Mouse (Mus musculus) MEL (cell line): ENCODE measurements around the gene Spib. TPM values are rescaled to one million over a fixed set of nuclear protein-coding genes. Genes with fewer than 3 reads are reported as not detected.

Source experiments
- DNase-seq: peaks from one replicate; pipeline ENCODE4 v3.0.0; 2011; ENCODE audit warnings: low read depth, low spot score
- H3K27ac ChIP-seq: 2 replicates; pipeline ENCODE4 v1.5.1; 2012; ENCODE audit warnings: low read depth, mild to moderate bottlenecking, control low read depth, low read length, moderate library complexity; ENCODE audit not compliant: control insufficient read depth
- H3K27me3 ChIP-seq, 2 experiments: fragments of 150-350 bp in 1 of 2; sonication (generic) in 1 of 2; 2 replicates each; pipeline ENCODE4 v1.6.1; 2012; ENCODE audit warnings: low read length in 2 of 2, mild to moderate bottlenecking in 2 of 2, improper control_type of control experiment in 1 of 2, moderate library complexity in 1 of 2; ENCODE audit not compliant: insufficient read depth in 2 of 2, control insufficient read depth in 1 of 2
- H3K36me3 ChIP-seq, 2 experiments: 2 replicates each; pipeline ENCODE4 v1.6.1; 2012 to 2014; ENCODE audit warnings: low read length in 2 of 2, improper control_type of control experiment in 1 of 2, inconsistent platforms in 1 of 2, mild to moderate bottlenecking in 1 of 2; ENCODE audit not compliant: insufficient read depth in 2 of 2, control insufficient read depth in 1 of 2
- H3K4me1 ChIP-seq, 2 experiments: fragments of 150-350 bp in 1 of 2; sonication (generic) in 1 of 2; 2 replicates each; pipeline ENCODE4 v1.6.1; 2012; ENCODE audit warnings: low read length in 2 of 2, improper control_type of control experiment in 1 of 2, mild to moderate bottlenecking in 1 of 2; ENCODE audit not compliant: insufficient read depth in 2 of 2, control insufficient read depth in 1 of 2
- H3K4me3 ChIP-seq, 2 experiments: fragments of 150-350 bp in 1 of 2; sonication (generic) in 1 of 2; 2 replicates each; pipeline ENCODE4 v1.5.1; 2012; ENCODE audit warnings: low read depth in 2 of 2, low read length in 2 of 2, mild to moderate bottlenecking in 2 of 2, moderate library complexity in 2 of 2, control low read depth in 1 of 2, improper control_type of control experiment in 1 of 2; ENCODE audit not compliant: control insufficient read depth in 1 of 2, insufficient read depth in 1 of 2
- H3K79me2 ChIP-seq: 2 replicates; pipeline ENCODE4 v1.6.1; 2012; ENCODE audit warnings: mild to moderate bottlenecking, low read length, moderate library complexity; ENCODE audit not compliant: control insufficient read depth, poor library complexity, insufficient read depth
- H3K9ac ChIP-seq: 2 replicates; pipeline ENCODE4 v1.6.1; 2012; ENCODE audit warnings: low read depth, mild to moderate bottlenecking, control low read depth, low read length, moderate library complexity; ENCODE audit not compliant: control insufficient read depth, poor library complexity, severe bottlenecking
- H3K9me3 ChIP-seq: fragments of 150-350 bp; sonication (generic); replicated peaks from 2 replicates; pipeline ENCODE4 v1.6.1; 2012; ENCODE audit warnings: mild to moderate bottlenecking, low read length, improper control_type of control experiment, moderate library complexity; ENCODE audit not compliant: insufficient read depth
- BHLHE40 ChIP-seq: IDR thresholded peaks from 2 replicates; pipeline ENCODE4 v1.6.1; 2012; ENCODE audit warnings: low read depth, mild to moderate bottlenecking, inconsistent platforms, low read length, improper control_type of control experiment, borderline replicate concordance
- E2F4 ChIP-seq: IDR thresholded peaks from 2 replicates; pipeline ENCODE4 v1.6.1; 2011; ENCODE audit warnings: low read depth, low read length, improper control_type of control experiment, borderline replicate concordance
- ELF1 ChIP-seq: IDR thresholded peaks from 2 replicates; pipeline ENCODE4 v1.6.1; 2014; ENCODE audit warnings: low read depth, mild to moderate bottlenecking, inconsistent platforms, low read length, improper control_type of control experiment, moderate library complexity
- EP300 ChIP-seq, 2 experiments: IDR thresholded peaks; 2 replicates each; pipeline ENCODE4 v1.6.1; 2011; ENCODE audit warnings: improper control_type of control experiment in 2 of 2, low read length in 2 of 2, low read depth in 1 of 2, mild to moderate bottlenecking in 1 of 2
- GATA1 ChIP-seq: IDR thresholded peaks from 2 replicates; pipeline ENCODE4 v1.6.1; 2011; ENCODE audit warnings: low read depth, low read length, improper control_type of control experiment
- HCFC1 ChIP-seq: IDR thresholded peaks from 2 replicates; pipeline ENCODE4 v1.6.1; 2012; ENCODE audit warnings: low read depth, mild to moderate bottlenecking, inconsistent platforms, low read length, improper control_type of control experiment, moderate library complexity
- JUND ChIP-seq: IDR thresholded peaks from 2 replicates; pipeline ENCODE4 v1.6.1; 2011; ENCODE audit warnings: low read depth, mild to moderate bottlenecking, improper control_type of control experiment, low read length
- MAFK ChIP-seq: IDR thresholded peaks from 2 replicates; pipeline ENCODE4 v1.6.1; 2011; ENCODE audit warnings: low read depth, mild to moderate bottlenecking, low read length, improper control_type of control experiment, borderline replicate concordance
- MAZ ChIP-seq: IDR thresholded peaks from 2 replicates; pipeline ENCODE4 v1.6.1; 2012; ENCODE audit warnings: low read depth, mild to moderate bottlenecking, inconsistent platforms, low read length, improper control_type of control experiment
- MEF2A ChIP-seq: IDR thresholded peaks from 2 replicates; pipeline ENCODE4 v1.6.1; 2014; ENCODE audit warnings: low read depth, mild to moderate bottlenecking, inconsistent platforms, low read length, improper control_type of control experiment; ENCODE audit not compliant: poor library complexity, insufficient replicate concordance, severe bottlenecking; ENCODE audit errors: extremely low read depth
- MXI1 ChIP-seq: IDR thresholded peaks from 2 replicates; pipeline ENCODE4 v1.6.1; 2011; ENCODE audit warnings: mild to moderate bottlenecking, low read depth, low read length, improper control_type of control experiment
- POLR2AphosphoS2 ChIP-seq: IDR thresholded peaks from 2 replicates; pipeline ENCODE4 v1.6.1; 2011; ENCODE audit warnings: low read length, improper control_type of control experiment
- POLR2AphosphoS5 ChIP-seq: IDR thresholded peaks from 2 replicates; pipeline ENCODE4 v1.6.1; 2012; ENCODE audit warnings: low read depth, borderline replicate concordance, mild to moderate bottlenecking, inconsistent platforms, low read length, moderate library complexity, mixed read lengths
- RAD21 ChIP-seq: IDR thresholded peaks from 2 replicates; pipeline ENCODE4 v1.6.1; 2011; ENCODE audit warnings: mild to moderate bottlenecking, low read depth, low read length, improper control_type of control experiment
- SIN3A ChIP-seq: IDR thresholded peaks from 2 replicates; pipeline ENCODE4 v1.6.1; 2012; ENCODE audit warnings: low read length, improper control_type of control experiment, inconsistent platforms
- TBP ChIP-seq: IDR thresholded peaks from 2 replicates; pipeline ENCODE4 v1.8.0; 2011; ENCODE audit warnings: low read depth, low read length, improper control_type of control experiment
- TCF12 ChIP-seq: IDR thresholded peaks from 2 replicates; pipeline ENCODE4 v1.6.1; 2014; ENCODE audit warnings: low read depth, mild to moderate bottlenecking, inconsistent platforms, low read length, improper control_type of control experiment, moderate library complexity
- UBTF ChIP-seq: IDR thresholded peaks from 2 replicates; pipeline ENCODE4 v1.6.1; 2012; ENCODE audit warnings: low read depth, mild to moderate bottlenecking, inconsistent platforms, low read length, improper control_type of control experiment, moderate library complexity, borderline replicate concordance; ENCODE audit not compliant: insufficient read depth
- USF2 ChIP-seq, 2 experiments: IDR thresholded peaks; 2 replicates each; pipeline ENCODE4 v1.6.1; 2011 to 2012; ENCODE audit warnings: improper control_type of control experiment in 2 of 2, low read length in 2 of 2, borderline replicate concordance in 1 of 2, inconsistent platforms in 1 of 2, low read depth in 1 of 2, mild to moderate bottlenecking in 1 of 2; ENCODE audit not compliant: insufficient read depth in 1 of 2
- ZC3H11A ChIP-seq: IDR thresholded peaks from 2 replicates; pipeline ENCODE4 v1.6.1; 2012; ENCODE audit warnings: low read depth, mild to moderate bottlenecking, inconsistent platforms, low read length, improper control_type of control experiment
- ZNF384 ChIP-seq: IDR thresholded peaks from 2 replicates; pipeline ENCODE4 v1.6.1; 2012; ENCODE audit warnings: low read depth, mild to moderate bottlenecking, inconsistent platforms, low read length, improper control_type of control experiment
- polyA plus RNA-seq, 2 experiments: library from polyadenylated mRNA; stranded (reverse) in 1 of 2; unstranded in 1 of 2; fragments of >175 nt in 1 of 2; fragments of >200 nt in 1 of 2; gene quantifications; 2 replicates each; pipeline versions ENCODE4 v1.2.1 to v1.2.4; 2012; ENCODE audit warnings: low replicate concordance in 2 of 2, low read depth in 1 of 2; ENCODE audit not compliant: insufficient read length in 2 of 2, insufficient read depth in 1 of 2, missing spikeins in 1 of 2
- total RNA-seq: library from RNA; depleted of rRNA; stranded (reverse); fragments of 300-350 nt; gene quantifications from 2 replicates; pipeline ENCODE4 v1.2.3, GENCODE M21; 2012

The Spib gene
- total and polyA plus RNA-seq, 3 experiments: 0.04 to 0.13 TPM; not detected in 1

GRCm38 (mm10) chr7:44495992-44496770, 35.7 kb downstream of the Spib start, which contains the start of the genes Emc10 and Fam71e1 (continued):
- TF ChIP-seq ZC3H11A: no peak
- TF ChIP-seq UBTF: no peak
- no peak for TF ChIP-seq E2F4
- no peak for TF ChIP-seq RAD21

- Histone ChIP-seq H3K9ac (peak overlapping the region; percentile 95), H3K36me3 (peaks cover 0 to 4% of the 10 kb centered on the region in 2 experiments; a peak in 3 of 4 replicates), H3K9me3 (no peaks in the 10 kb centered on the region), H3K27ac (no peak overlapping the region), H3K27me3 (no peaks in the 10 kb centered on the region), H3K4me1 (peaks cover 0 to 12% of the 10 kb centered on the region in 2 experiments; a peak in 2 of 4 replicates), H3K79me2 (peaks cover 15% of the 10 kb centered on the region), H3K4me3 (peak overlapping the region; percentile 86 to 87; a peak in 3 of 4 replicates)
- DNase-seq: no peak
- TF ChIP-seq EP300 (IDR thresholded peaks at IDR 0.05; ENCODE audit: low read depth in 1 of 2, low read length in 2 of 2): no peak
- no peak for TF ChIP-seq GATA1
- TF ChIP-seq MAFK: no peak
- TF ChIP-seq JUND: no peak
- TF ChIP-seq MEF2A: no peak
- no peak for TF ChIP-seq TBP
- no peak for TF ChIP-seq HCFC1
- no peak for TF ChIP-seq ZNF384
- TF ChIP-seq MAZ: no peak
- TF ChIP-seq USF2 (IDR thresholded peaks at IDR 0.05; ENCODE audit: borderline replicate concordance in 1 of 2, insufficient read depth in 1 of 2, low read depth in 1 of 2, low read length in 2 of 2): no peak
- TF ChIP-seq POLR2AphosphoS5: no peak
Observed at GRCm38 (mm10) chr7:44495086-44495485, 36.8 kb downstream of the Spib start.

- H3K4me3 ChIP-seq: no peak overlapping the region
- H3K27ac ChIP-seq: no peak overlapping the region
- TF ChIP-seq MXI1 (no peak), SIN3A (no peak), HCFC1 (no peak), TCF12 (no peak), ELF1 (no peak), TBP (no peak), POLR2AphosphoS2 (no peak), BHLHE40 (no peak)
- H3K4me1 ChIP-seq: peaks cover 0 to 12% of the 10 kb centered on the region in 2 experiments; a peak in 2 of 4 replicates
- no peaks in the 10 kb centered on the region for H3K9me3 ChIP-seq
- no peak for DNase-seq
- no peaks in the 10 kb centered on the region for H3K27me3 ChIP-seq
- H3K9ac ChIP-seq: no peak overlapping the region
- H3K36me3 ChIP-seq: peaks cover 0 to 4% of the 10 kb centered on the region in 2 experiments; a peak in 3 of 4 replicates
- peaks cover 15% of the 10 kb centered on the region for H3K79me2 ChIP-seq
Observed at GRCm38 (mm10) chr7:44494681-44495080, 37.2 kb downstream of the Spib start.
